Mouse (Mus musculus) testis, adult 2 months (tissue): ENCODE measurements around the gene Hist1h3d. TPM values are rescaled to one million over a fixed set of nuclear protein-coding genes. Genes with fewer than 3 reads are reported as not detected.
A peak's percentile ranks its signal among the peaks of the same experiment; 100 is the strongest.
"Not testable (repeated sequence)": the region's sequence is repeated elsewhere in the genome, so short reads cannot be mapped to it uniquely, and the experiment has no call there.

Experiments
- H3K27ac ChIP-seq: fragments of 200-500 bp; 2 replicates; pipeline ENCODE4 v1.5.1; 2012; ENCODE audit warnings: low read depth, low read length; ENCODE audit not compliant: control insufficient read depth, insufficient read depth
- H3K27me3 ChIP-seq: fragments of 200-500 bp; 2 replicates; pipeline ENCODE4 v1.6.1; 2012; ENCODE audit warnings: mild to moderate bottlenecking, low read length, moderate library complexity; ENCODE audit not compliant: control insufficient read depth, insufficient read depth
- H3K36me3 ChIP-seq: fragments of 200-500 bp; 2 replicates; pipeline ENCODE4 v1.6.1; 2012; ENCODE audit warnings: mild to moderate bottlenecking, low read length; ENCODE audit not compliant: control insufficient read depth, insufficient read depth
- H3K4me1 ChIP-seq: fragments of 200-500 bp; 2 replicates; pipeline ENCODE4 v1.6.1; 2012; ENCODE audit warnings: low read length; ENCODE audit not compliant: control insufficient read depth, insufficient read depth
- H3K4me3 ChIP-seq: fragments of 200-500 bp; 2 replicates; pipeline ENCODE4 v1.5.1; 2012; ENCODE audit warnings: low read depth, mild to moderate bottlenecking, low read length, moderate library complexity, mixed read lengths; ENCODE audit not compliant: control insufficient read depth
- CTCF ChIP-seq: fragments of 200-500 bp; IDR thresholded peaks from 2 replicates; pipeline ENCODE4 v1.5.1; 2012; ENCODE audit warnings: low read depth, mild to moderate bottlenecking, inconsistent platforms, low read length, moderate library complexity; ENCODE audit not compliant: control insufficient read depth, insufficient read depth, insufficient replicate concordance
- POLR2A ChIP-seq: fragments of 200-500 bp; IDR thresholded peaks from 2 replicates; pipeline ENCODE4 v1.6.1; 2012; ENCODE audit warnings: low read depth, mild to moderate bottlenecking, inconsistent platforms, low read length, moderate library complexity; ENCODE audit not compliant: control insufficient read depth
- polyA plus RNA-seq: library from polyadenylated mRNA; depleted of rRNA; stranded (reverse); fragments of >200 nt; gene quantifications from 2 replicates; pipeline ENCODE4 v1.2.3, GENCODE M21; 2012

Hist1h3d gene
- polyA plus RNA-seq, 1 experiment = 0.98 TPM

- Histone ChIP-seq H3K27ac (0 out of 2 replicates have a peak overlapping the region, but pooled peaks have one; percentile 53), H3K4me3 (peak overlapping the region; percentile 59)
- H3K36me3 ChIP-seq, H3K27me3 ChIP-seq, H3K4me1 ChIP-seq: not testable (repeated sequence)
Measured at GRCm38 (mm10) chr13:23574546-23575170, 905 bp upstream of the Hist1h3d start.

- H3K27me3 ChIP-seq, H3K27ac ChIP-seq, H3K36me3 ChIP-seq, H3K4me1 ChIP-seq: not testable (repeated sequence)
- H3K4me3 ChIP-seq = peak overlapping the region; percentile 47
Measured at GRCm38 (mm10) chr13:23575864-23576313, 326 bp downstream of the Hist1h3d start.

GRCm38 (mm10) chr13:23576351-23576881, 853 bp downstream of the Hist1h3d start:
- TF ChIP-seq CTCF (no peak), POLR2A (no peak)
- Histone ChIP-seq H3K4me1 (peaks cover 6% of the 10 kb centered on the region), H3K4me3 (no peak overlapping the region), H3K27me3 (no peaks in the 10 kb centered on the region; the same call in 1 of the 2 replicates), H3K27ac (no peak overlapping the region), H3K36me3 (no peaks in the 10 kb centered on the region)

GRCm38 (mm10) chr13:23576906-23577639, 1.5 kb downstream of the Hist1h3d start:
- Histone ChIP-seq H3K4me1 (peaks cover 6% of the 10 kb centered on the region), H3K27ac (no peak overlapping the region), H3K27me3 (no peaks in the 10 kb centered on the region; the same call in 1 of the 2 replicates), H3K36me3 (no peaks in the 10 kb centered on the region), H3K4me3 (no peak overlapping the region)
- TF ChIP-seq POLR2A = no peak

GRCm38 (mm10) chr13:23577835-23578234, 2.3 kb downstream of the Hist1h3d start:
- H3K4me3 ChIP-seq = no peak overlapping the region
- no peak overlapping the region for H3K27ac ChIP-seq
- H3K36me3 ChIP-seq = no peaks in the 10 kb centered on the region
- peaks cover 6% of the 10 kb centered on the region for H3K4me1 ChIP-seq
- TF ChIP-seq POLR2A (no peak), CTCF (no peak)
- H3K27me3 ChIP-seq = no peaks in the 10 kb centered on the region; the same call in 1 of the 2 replicates

- Histone ChIP-seq H3K27ac (no peak within 1 kb of the TSS; the same call in 1 of the 2 replicates), H3K27me3 (no peaks in the 10 kb centered on the region; the same call in 1 of the 2 replicates), H3K4me3 (peak within 1 kb of the TSS; percentile 60), H3K4me1 (peaks cover 7% of the 10 kb centered on the region; the same call in 1 of the 2 replicates), H3K36me3 (no peaks in the 10 kb centered on the region)
- no peak for TF ChIP-seq CTCF
- TF ChIP-seq POLR2A = peak; percentile 96
Measured at GRCm38 (mm10) chr13:23581408-23582218, 6.0 kb downstream of the Hist1h3d start, which contains the start of gene Hist1h4d. Gene Hist1h4d, plus strand, starts transcription at chr13:23581598.
